Mouse (Mus musculus): ENCODE results near the gene Scarf1.

Gene Scarf1

DNA sequence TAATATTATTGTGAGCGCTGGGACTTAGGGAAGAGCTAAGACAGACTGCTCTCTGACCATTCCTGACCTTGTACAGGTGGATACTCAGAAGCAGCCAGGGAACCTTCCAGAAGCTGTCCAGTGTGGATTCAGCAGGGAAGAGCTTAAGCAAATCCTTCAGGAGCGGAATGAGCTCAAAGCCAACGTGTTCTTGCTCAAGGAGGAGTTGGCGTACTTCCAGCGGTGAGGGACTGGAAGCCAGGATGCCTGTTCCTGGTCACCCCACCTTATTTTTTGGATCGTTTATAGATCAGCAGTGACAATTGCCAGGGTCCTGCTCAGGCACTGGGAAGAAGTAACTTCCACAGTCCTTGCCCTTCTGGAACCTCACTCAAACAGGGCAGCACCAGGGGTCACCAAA is 2.1 kb upstream of the Scarf1 start:
- peak; percentile 38 for DNase-seq (ENCODE audit: low spot score)

DNA sequence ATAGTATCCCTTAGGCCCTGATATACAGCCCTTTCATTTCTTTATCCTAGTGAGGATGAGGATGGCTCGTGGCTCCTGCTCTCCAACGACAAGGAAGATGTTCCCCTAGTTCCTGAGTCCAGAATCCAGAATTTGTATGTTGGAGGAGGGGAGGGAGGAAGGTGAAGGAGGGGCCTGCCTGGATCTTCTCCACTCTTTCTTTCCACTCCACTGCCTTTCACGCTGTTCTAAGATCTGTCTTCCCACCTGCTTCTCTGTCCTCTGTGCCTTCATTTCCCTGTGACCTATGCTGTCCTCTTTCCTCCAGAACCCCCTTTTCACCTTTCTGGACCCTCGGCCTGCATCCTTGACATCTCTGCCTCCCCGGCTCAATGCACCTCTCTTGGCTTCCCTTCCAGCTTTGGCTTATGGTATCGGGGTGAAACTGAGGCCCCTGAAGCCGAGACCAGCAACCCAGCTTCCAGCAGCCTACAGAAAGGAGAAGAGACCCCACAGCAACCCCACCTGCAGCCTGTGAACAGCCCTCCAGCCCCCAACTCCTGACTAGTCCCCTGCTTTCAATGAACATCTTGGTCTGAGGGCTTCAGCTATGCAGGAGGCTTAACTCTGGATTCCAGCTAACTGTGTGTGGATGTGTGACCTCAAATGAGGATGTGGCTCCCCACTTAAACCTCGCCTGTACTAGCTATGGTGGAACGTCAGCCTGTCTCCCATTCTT is 880 bp upstream of the Scarf1 start:
- DNase-seq (ENCODE audit: low spot score): no peak

DNA sequence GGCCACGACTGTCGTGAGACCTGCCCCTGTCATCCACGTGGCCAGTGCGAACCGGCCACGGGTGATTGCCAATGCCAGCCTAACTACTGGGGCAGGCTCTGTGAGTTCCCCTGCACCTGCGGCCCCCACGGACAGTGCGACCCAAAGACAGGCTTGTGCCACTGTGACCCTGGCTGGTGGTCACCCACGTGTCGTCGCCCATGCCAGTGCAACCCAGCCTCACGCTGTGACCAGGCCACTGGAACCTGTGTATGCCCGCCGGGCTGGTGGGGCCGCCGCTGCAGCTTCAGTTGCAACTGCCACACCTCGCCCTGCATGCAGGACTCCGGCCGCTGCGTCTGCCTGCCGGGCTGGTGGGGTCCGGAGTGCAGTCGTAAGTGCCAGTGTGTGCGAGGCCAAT is 1.8 kb downstream of the Scarf1 start:
- no peak for DNase-seq (ENCODE audit: low spot score)

DNA sequence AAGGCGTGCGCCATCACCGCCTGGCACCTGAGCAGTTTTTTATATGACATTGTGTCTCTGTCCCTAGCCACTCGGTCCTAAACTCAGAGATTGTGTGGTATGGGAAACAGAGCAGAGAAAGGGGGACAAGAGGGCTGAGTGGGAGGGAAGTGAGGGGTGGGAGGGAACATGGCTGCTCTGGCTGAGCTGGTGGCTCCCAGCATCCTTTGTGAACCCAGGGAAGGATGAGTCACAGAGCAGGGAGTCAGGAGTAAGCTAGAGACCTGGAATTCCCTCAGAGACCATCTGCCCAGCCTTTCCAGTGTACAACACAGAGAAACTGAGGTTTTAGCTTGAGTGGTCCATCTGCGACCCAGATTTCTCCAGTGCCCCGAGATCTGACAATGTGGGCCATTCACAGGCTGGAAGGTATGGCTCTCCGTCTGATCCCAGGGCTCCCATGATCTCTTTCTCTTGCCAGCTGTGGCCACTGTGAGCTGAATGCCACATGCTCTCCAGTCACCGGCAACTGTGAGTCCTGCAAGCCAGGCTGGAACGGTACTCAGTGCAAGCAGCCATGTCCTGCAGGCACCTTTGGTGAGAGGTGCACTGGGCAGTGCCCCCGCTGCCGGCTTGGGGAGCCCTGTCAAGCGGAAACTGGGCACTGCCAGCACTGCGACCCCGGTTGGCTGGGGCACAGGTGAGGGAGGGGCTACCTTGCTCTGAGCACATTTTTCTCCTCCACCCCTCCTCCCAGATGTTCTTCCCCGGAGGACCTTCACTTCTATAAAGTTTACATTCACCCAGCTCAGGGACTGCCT is 6.7 kb downstream of the Scarf1 start:
- no peak for DNase-seq (ENCODE audit: low spot score)

DNA sequence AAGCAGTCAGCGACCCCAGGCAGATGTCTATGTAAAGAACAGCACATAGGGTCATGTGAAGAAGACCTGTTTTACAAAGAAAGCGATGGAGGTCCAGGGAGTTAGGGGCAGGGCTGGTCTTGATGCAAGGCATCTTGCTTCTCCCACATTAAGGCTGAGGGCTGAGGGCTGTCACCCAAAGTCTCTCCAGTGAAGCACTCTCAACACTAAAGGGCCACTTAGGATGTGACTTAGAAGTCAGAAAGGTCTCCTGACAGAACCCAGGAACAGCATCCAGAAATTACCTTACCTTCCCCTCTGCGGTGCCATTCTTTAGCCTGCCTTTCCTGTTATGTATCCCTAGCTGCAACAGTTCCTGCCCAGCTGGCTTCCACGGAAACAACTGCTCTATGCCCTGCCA is 8.3 kb downstream of the Scarf1 start:
- DNase-seq (ENCODE audit: low spot score): no peak

DNA sequence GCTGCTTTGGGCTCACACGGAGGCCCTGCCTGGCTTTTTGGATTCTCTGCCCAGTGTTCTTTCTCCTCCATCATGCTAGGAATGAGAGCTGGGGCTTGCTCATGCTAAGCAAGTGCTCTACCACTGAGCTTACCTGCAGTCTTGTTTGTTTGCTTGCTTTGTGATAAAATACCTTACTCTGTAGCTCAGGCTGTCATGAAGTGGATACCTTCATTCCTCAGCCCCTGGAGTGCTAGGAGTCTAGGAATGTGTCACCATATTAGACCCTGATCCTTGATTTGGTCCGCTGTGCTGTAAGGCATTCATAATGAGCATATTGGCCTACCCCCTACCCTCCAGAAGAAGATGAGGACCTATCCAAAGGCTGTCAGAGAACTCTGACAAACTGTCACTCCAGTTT is 9.5 kb downstream of the Scarf1 start:
- DNase-seq (ENCODE audit: low spot score): no peak

DNA sequence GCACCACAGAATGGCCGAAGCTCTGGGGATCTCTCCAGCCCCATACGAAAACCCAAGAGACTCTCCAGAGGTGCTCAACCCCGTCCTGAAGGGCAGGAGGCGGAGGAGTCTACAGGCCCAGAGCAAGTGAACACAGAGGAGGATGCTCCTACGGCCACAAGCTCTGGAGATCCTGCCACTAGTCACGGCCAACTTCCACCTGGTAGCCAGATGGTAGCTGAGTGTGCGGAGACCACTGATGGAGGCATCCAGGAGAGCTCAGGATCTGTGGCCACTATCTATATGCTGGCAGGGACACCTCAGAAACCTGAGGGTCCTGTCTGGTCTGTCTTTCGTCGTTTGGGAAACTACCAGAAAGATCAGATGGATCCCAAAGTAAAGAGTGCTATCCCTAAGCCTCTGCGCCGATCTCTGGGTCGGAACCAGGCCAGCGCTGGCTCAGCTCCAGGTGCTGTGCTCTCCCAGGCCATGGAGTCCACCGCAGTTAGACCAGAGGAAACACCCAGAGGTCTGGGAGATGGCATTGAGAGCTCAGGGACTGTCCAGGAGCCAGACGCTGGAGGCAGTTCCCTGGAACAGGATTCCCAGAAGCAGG is 12.3 kb downstream of the Scarf1 start:
- DNase-seq (ENCODE audit: low spot score): no peak

DNA sequence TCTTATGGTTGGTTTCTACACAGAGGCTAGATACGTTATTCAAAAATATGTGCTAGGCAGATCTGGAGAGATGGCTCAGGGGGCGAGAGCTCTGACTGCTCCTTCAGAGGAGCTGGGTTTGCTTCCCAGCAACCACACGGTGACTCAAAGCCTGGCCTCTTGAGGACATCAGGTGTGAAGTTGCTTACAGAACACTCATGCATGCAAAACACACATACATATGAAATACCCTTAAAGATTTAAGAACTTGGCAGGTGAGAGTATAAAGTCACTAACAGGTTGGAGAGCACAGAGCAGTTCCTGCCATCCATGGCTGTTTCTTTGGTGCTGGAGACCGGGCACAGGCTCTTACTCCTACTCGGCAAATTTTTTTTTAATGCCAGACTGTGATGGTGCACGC is 13.6 kb downstream of the Scarf1 start:
- no peak for DNase-seq (ENCODE audit: low spot score)

DNA sequence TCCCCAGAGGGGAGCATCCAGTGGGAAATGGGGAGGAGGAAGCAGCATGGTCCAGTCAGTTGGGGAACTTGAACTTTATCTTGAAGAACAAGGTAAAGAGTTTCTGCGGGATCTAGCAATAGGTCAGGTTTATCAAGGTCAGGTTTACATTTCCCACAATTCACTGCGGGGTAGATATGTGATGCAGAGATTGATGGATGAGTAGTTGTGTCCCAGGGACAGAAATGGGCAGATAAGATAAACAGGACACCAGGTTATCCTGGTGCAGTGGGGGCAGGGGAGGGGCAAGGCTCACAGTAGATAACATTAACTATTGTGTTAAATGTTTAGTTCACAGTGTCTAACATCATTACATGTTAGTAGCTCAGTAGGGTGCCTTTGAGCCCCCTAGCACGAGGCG is 16.4 kb downstream of the Scarf1 start:
- DNase-seq (ENCODE audit: low spot score): no peak

DNA sequence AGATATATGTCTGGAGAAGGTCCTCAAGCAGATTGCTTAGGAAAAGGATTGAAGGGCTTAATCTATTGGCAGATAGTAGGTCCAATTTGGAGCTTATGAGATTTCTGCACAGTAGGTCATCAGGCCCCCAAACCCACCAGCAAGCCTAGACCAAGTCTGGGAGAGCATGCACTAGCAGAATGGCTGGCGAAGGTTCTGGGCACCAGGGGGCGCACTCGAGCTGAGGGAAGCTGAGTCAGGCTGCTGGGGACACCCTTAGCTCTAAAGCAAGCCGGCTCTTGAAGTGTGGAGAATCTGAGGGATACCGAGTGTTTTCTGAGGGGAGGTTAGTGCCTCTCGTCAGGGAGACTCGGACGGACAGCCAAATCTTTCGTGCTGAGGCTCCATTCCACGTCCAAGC is 17.0 kb downstream of the Scarf1 start:
- DNase-seq (ENCODE audit: low spot score): peak; percentile 99

DNA sequence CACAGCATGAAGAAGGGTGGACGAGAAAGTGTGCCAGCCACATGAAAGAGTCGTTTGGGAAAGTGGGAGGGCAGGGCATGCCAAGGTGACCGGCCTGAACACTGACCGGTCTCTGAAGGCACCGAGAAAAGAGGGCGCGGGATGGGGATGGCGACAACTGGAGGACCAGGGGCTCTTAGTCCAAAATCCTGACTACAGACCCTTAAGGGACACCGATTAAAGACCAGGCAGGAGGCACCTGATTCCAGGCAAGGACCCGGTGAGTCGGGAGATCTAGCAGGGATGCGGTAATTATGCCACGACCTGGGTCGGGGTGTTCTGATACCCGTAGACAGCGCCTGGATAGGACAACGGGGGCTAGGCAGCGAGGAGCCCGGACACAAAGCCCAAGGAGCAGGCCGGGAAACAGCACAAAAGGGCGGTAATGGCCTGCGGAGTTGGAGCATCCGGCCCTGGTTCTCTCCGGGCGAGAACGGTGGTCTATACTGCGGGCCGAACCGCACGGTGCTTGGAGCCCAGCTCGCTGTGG is 17.6 kb downstream of the Scarf1 start:
- DNase-seq (ENCODE audit: low spot score): no peak

DNA sequence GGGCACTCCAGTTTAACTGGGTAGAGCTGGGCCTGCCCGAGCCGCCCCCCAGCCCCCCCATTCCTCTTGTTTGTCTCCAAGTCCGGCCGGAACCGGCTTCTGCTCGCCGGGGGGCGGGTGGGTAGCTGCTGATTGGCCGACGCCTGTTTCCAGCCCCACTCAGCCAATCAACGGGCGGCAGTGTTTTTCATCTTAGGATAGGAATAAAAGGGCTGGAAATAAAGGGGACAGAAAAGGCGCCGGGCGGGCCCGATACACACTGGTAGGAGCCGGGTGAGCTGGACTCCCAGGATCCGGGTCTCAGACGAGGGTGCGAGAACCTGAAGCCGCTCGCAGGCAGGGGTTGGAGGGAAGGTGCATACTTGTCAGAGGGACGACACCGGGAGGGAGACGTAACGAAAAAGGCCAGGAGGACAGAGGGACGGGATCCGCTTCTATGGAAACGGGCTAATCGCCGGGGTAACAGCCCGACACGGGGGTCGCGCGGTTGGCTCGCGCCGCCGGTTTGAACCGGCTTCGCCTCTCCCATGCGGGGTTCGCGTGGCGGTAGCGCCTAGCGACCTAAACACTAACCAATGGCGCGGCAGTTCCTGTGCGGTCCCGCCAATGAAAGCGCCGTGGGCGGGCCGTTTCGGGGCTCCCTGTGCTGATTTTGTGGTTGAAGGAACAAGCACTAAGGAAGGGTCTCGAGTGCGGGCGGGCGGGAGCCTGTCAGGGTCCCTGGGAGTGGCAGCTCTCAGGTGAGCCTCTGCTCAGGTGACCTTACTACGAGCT is 18.3 kb downstream of the Scarf1 start, which contains the start of gene Slc43a2:
Gene Slc43a2 (plus strand): TSS at position 226 of the 774 bp plus-strand sequence.
- DNase-seq (ENCODE audit: low spot score): peak; percentile 80

DNA sequence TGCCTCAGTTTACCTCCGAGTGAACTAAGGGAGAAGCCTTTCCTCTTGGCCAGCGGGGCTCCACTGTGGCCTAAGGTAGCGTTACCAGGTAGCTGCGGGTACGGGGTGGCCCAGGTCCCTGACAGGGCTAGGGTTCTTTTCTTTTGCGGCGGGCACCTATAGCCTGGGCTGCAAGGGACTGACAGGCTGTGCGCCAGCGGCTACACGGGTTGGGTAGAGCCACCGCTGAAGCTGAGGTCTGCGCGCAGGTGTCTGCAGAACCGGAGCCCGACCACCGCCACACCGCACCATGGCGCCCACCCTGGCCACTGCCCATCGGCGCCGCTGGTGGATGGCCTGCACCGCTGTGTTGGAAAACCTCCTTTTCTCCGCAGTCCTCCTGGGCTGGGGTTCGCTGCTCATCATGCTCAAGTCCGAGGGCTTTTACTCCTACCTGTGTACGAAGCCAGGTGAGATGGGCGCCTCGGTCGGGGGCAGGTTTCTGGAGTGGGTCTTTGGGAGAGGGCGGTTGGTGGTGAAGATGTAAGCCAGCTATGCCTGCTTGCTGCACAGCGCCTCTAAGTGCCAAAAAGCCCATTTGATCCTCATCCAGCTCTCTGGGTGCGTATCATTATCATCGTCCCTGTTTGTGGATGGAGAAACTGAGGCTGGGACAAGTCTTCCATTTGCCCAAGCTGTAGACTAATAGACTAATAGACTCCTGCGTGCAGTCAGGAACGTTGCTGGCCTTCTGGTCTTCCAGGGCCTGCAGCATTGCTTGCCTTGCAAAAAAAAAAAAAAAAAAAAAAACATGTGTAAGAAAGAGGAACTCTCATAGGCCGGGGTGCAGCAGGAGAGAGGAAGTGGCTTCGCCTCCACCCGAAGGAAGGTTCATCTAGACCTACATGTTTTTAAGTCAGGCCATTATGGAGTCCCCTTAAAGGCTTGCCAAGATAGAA is 19.3 kb downstream of the Scarf1 start:
- no peak for DNase-seq (ENCODE audit: low spot score)

DNA sequence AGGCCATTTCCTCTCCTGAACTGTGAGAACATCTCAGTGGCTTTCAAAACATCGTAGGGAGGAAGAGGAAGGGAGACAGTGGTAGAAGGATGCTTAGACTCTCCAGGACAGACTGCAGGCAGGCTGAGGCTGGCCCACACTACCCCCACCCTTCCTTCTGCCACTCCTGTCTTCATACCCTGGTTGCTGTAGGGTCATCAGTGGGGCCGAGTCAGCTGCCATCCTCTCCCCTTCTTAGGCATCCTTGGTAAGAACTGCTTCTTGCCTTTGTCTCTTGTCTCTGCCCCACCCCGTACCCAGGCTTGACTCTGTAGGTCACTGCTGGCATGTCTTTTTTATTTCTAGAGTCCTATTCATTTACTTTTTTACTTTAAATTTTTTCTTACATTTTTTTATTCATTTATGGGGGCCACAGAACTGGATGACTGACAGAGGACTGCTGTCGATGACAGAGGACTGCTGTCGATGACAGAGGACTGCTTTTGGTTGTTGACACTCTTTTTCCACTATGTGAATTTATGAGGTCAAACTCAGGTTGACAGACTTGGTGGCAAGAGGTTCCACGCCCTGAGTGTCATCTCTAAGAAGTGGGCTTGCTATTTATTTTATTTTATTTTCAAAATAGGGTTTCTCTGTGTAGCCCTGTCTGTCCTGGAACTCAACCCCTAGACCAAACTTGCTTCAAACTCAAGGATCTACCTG is 20.1 kb downstream of the Scarf1 start:
- no peak for DNase-seq (ENCODE audit: low spot score)

DNA sequence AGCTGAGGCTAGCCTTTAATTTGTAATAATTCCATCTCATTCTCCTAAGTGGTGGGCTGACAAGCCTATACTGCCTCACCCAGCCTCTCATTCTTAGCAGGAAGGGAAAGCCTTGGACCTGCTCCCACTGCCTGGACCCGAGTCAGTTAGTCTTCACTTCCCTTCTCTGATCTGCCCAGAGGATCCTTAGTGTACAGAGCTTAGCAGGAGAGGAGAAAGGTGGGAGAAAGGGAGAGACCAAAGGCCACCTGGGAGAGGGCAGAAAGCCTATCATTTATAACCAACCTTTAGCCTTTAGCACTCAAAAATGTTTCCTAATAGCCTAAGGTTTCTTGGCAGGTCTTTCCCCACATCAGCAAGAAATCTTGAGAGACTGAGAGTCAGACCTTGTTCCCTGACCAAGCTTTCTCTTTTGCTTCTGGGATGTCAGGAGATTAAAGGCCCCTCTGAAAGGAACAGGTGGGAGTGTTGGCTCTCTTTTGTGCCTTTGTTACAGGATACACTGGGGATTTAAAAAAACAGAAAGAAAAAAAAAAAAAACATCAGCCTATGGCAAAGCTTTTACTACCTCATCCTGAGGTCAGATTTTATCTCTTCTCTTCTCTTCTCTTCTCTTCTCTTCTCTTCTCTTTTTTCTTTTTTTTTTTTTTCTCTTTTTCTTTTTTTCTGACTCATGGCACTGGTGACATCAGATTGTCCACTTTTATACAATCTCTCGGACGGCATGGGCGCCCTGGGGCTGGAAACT is 21.1 kb downstream of the Scarf1 start:
- DNase-seq (ENCODE audit: low spot score): no peak

DNA sequence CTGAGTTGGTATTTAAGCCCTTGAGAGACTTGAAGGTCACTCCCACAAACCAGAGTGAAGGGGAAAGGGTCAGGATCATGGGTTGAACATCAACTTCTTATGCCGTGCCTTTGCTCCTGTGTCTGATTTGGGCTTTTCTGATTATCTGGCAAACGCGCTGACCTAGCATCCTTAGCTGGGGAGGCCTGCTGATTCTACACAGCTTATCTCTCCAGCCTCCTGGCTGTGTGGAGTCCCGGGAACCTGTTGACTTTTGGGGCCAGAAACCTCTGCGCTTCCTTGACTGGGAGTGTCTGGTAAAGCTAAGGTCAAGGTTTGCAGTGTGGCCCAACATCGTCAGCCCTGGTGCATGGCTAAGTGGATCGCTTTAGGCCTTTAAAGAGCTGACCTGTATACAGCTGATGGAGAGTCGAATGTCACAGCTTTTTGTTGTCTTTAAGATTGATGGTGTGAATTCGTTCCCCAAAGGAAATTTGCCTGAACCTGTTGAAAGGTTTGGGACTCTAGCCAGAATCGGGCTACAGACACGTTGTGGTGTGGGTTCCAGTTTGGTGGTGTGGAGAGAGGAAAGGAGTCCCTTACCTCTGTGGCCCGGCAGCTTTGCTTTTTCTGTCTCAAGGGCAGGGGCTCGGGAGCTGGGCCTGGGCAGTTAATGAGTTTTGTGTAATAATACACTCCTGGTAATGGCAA is 21.9 kb downstream of the Scarf1 start:
- DNase-seq (ENCODE audit: low spot score): no peak

DNA sequence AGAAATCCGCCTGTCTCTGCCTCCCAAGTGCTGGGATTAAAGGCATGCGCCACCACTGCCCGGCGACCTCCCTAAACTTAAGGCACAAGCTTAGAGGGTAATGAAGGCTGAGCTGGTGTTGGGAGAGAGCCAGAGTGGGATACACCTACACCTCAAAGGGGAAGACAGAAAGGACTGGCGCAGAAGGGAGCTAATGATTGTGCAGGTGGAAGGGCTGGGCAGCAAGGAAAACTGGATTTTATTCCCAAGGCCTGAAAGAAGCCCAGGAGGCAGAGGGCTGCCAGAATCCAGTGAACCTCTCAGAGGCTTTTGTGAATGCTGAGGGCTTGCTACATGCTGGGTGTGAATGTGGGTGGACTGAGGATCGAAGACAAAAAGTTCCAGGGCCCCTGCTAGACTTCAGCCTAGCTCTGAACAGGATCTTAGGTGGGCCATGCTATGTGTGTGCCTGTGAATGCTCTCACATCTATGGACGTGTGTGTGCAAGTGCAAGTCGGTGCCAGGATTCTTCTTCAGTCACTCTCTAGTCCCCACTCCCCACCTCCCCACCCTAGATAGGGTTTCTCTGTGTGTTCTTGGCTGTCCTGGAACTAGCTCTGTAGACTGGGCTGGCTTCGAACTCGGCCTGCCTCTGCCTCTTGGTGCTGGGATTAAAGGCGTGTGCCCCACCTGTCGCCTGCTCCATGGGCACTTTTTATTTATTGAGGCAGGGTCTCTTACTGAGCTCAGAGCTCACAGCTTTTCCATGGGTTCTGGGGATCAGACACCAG is 23.1 kb downstream of the Scarf1 start:
- DNase-seq (ENCODE audit: low spot score): no peak

DNA sequence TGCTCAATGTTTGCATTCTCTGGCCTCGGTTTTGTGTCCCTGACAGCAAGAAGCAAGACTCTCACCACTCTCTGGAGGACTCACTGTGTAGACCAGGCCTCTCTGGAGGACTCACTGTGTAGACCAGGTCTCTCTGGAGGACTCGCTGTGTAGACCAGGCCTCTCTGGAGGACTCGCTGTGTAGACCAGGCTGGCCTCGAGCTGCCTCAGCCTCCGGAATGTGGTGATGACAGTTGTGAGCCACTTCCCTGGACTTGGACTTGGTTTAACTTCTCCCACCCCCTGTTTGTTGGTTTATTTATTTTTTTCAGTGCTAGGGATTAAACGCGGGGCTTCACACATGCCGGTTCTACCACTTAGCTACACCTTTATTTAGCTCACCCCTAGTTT is 23.7 kb downstream of the Scarf1 start:
- no peak for DNase-seq (ENCODE audit: low spot score)
